18 mouse cellular contexts compared by ENCODE assay signal in genomic region chr10:95298504-95298903, GRCm38 (mm10). TPM values are rescaled to one million over a fixed set of nuclear protein-coding genes. Genes with fewer than 3 reads are reported as not detected.
DNase-seq lines count a peak whose midpoint lies in the region; TF ChIP-seq lines count a peak whose summit lies in the region.
"Had no signal": no experiment of that assay in that cellular context is flagged by ENCODE, and none has a peak within 500 bp of the region (broad histone marks: within the 10 kb centered on the region; RNA-seq: fewer than 3 reads in every experiment).

No protein-coding gene starts in this region.

- peaks cover 6% of the 10 kb centered on the region for H3K4me1 ChIP-seq in liver, adult 2 months (ENCODE audit: control insufficient read depth, insufficient read depth, low read length)
- H3K4me1 ChIP-seq in MEL (ENCODE audit: control insufficient read depth in 1 of 2, insufficient read depth in 2 of 2, low read length in 2 of 2) = peaks cover 18 to 25% of the 10 kb centered on the region in 2 experiments

- H3K9me3 ChIP-seq in MEL (replicated peaks; ENCODE audit: insufficient read depth, low read length) = no peaks in the 10 kb centered on the region
- H3K9me3 ChIP-seq: forebrain, embryonic 10.5 days; forebrain, embryonic 13.5 days; heart, embryonic 10.5 days; heart, embryonic 13.5 days; hindbrain, embryonic 12.5 days had no signal

- 88% methylated on average over 6 of the region's 6 CpGs for WGBS in liver, adult 2 months

- TF ChIP-seq POLR2A in liver, adult 2 months (IDR thresholded peaks at IDR 0.05; ENCODE audit: extremely low read depth, insufficient read depth, low read length) = no peak
- TF ChIP-seq POLR2A in MEL (IDR thresholded peaks at IDR 0.05; ENCODE audit: control insufficient read depth in 1 of 2, insufficient read depth in 1 of 2, low read depth in 1 of 2, low read length in 2 of 2, poor library complexity in 1 of 2) = no peak

- peak overlapping the region; percentile 90 for H3K27ac ChIP-seq in gastrocnemius, adult 2 months
- peak overlapping the region; percentile 61; the same call in 1 of the 2 replicates for H3K27ac ChIP-seq in liver, adult 2 months (replicated peaks; ENCODE audit: insufficient read depth, low read depth, low read length)
- no peak overlapping the region for H3K27ac ChIP-seq in MEL (ENCODE audit: control insufficient read depth, low read depth, low read length)
- H3K27ac ChIP-seq: forebrain, embryonic 10.5 days; hindbrain, embryonic 12.5 days; hindbrain, postnatal 0 days had no signal

- no peak overlapping the region for H3K4me3 ChIP-seq in gastrocnemius, adult 2 months
- no peak overlapping the region for H3K4me3 ChIP-seq in liver, adult 2 months (ENCODE audit: insufficient read depth, low read depth, low read length)
- H3K4me3 ChIP-seq in MEL (ENCODE audit: control insufficient read depth in 1 of 2, insufficient read depth in 1 of 2, low read depth in 2 of 2, low read length in 2 of 2) = no peak overlapping the region
- H3K4me3 ChIP-seq: forebrain, embryonic 10.5 days; forebrain, embryonic 13.5 days; heart, embryonic 13.5 days; hindbrain, embryonic 12.5 days had no signal

- H3K27me3 ChIP-seq in liver, adult 2 months (ENCODE audit: control insufficient read depth, insufficient read depth, low read length) = no peaks in the 10 kb centered on the region
- H3K27me3 ChIP-seq in MEL (ENCODE audit: control insufficient read depth in 1 of 2, insufficient read depth in 2 of 2, low read length in 2 of 2) = no peaks in the 10 kb centered on the region
- no peaks in the 10 kb centered on the region for H3K27me3 ChIP-seq in splenic B cell, adult 2 months (ENCODE audit: control insufficient read depth, insufficient read depth, low read length, poor library complexity, severe bottlenecking)
- H3K27me3 ChIP-seq: forebrain, embryonic 13.5 days; heart, embryonic 13.5 days; hindbrain, embryonic 12.5 days had no signal

- no peaks in the 10 kb centered on the region for H3K36me3 ChIP-seq in liver, adult 2 months (ENCODE audit: control insufficient read depth, insufficient read depth, low read length)
- H3K36me3 ChIP-seq in MEL (ENCODE audit: control insufficient read depth in 1 of 2, insufficient read depth in 2 of 2, low read length in 2 of 2) = peaks cover 0 to 9% of the 10 kb centered on the region in 2 experiments; a peak in 2 of 4 replicates
- no peaks in the 10 kb centered on the region for H3K36me3 ChIP-seq in splenic B cell, adult 2 months (ENCODE audit: control insufficient read depth, insufficient read depth, low read length, poor library complexity, severe bottlenecking)
- H3K36me3 ChIP-seq: heart, embryonic 13.5 days; hindbrain, embryonic 12.5 days had no signal

- no peak for TF ChIP-seq EP300 in MEL (IDR thresholded peaks at IDR 0.05; ENCODE audit: low read depth in 1 of 2, low read length in 2 of 2)

- no peak for DNase-seq in gastrocnemius, adult 2 months
- no peak for DNase-seq in gastrocnemius, postnatal 14 days
- no peak for DNase-seq in liver, adult 2 months (ENCODE audit: extremely low read depth, low read depth, low spot score)
- DNase-seq in liver = no peak
- DNase-seq in MEL (ENCODE audit: low read depth, low spot score) = no peak
- peak; percentile 19 for DNase-seq in splenic B cell, adult 2 months (ENCODE audit: low read depth, low spot score)
- DNase-seq in adrenal gland, adult 8-10 months = no peak
- no peak for DNase-seq in left cerebral cortex, adult 9 months (ENCODE audit: low spot score in 2 of 2)
- DNase-seq: adrenal gland, postnatal 14 days; cerebellum, adult 11 months; cerebellum, adult 2 months; cerebellum, postnatal 36 days had no signal

- H3K9ac ChIP-seq in liver, adult 2 months (ENCODE audit: low read depth, low read length) = no peak overlapping the region
- no peak overlapping the region for H3K9ac ChIP-seq in MEL (ENCODE audit: control insufficient read depth, low read depth, low read length, poor library complexity, severe bottlenecking)
- H3K9ac ChIP-seq: forebrain, embryonic 13.5 days; heart, embryonic 13.5 days; hindbrain, embryonic 12.5 days had no signal

- H3K79me2 ChIP-seq in liver, adult 2 months (ENCODE audit: control insufficient read depth, insufficient read depth, low read length) = peaks cover 5% of the 10 kb centered on the region; the same call in 1 of the 2 replicates
- no peaks in the 10 kb centered on the region for H3K79me2 ChIP-seq in MEL (ENCODE audit: control insufficient read depth, insufficient read depth, low read length, poor library complexity)

- TF ChIP-seq RAD21 in MEL (IDR thresholded peaks at IDR 0.05; ENCODE audit: low read depth, low read length) = no peak

- intact Hi-C loops in gastrocnemius, adult 2 months (cut with DNase I) = loop anchor here (2.0 kb wide), 1 partner anchor 14 kb away; no protein-coding TSS in a partner anchor
- intact Hi-C loops in gastrocnemius, postnatal 14 days (cut with DNase I; ENCODE audit: low total_unique reads) = no loop called here

- TF ChIP-seq CTCF in gastrocnemius, adult 2 months (IDR thresholded peaks at IDR 0.05) = no peak
- no peak for TF ChIP-seq CTCF in liver, adult 2 months (IDR thresholded peaks at IDR 0.05; ENCODE audit: low read depth, low read length)
- TF ChIP-seq CTCF in MEL (IDR thresholded peaks at IDR 0.05 in 2 of 3, conservative IDR thresholded peaks at IDR 0.05 in 1 of 3; ENCODE audit: control insufficient read depth in 1 of 3, insufficient read depth in 1 of 3, low read depth in 2 of 3, low read length in 3 of 3, poor library complexity in 1 of 3, severe bottlenecking in 1 of 3) = no peak

TF ChIP-seq in MEL, 35 proteins besides CTCF, POLR2A, EP300 and RAD21:
- no peak for TF ChIP-seq POLR2AphosphoS2 (IDR thresholded peaks at IDR 0.05; ENCODE audit: low read length)
- peak; percentile 74; the same call in 1 of the 2 replicates for TF ChIP-seq ZNF384 (IDR thresholded peaks at IDR 0.05; ENCODE audit: low read depth, low read length)
- no peak for TF ChIP-seq HCFC1 (IDR thresholded peaks at IDR 0.05; ENCODE audit: low read depth, low read length)
- no peak for TF ChIP-seq GABPA (IDR thresholded peaks at IDR 0.05; ENCODE audit: low read depth, low read length)
TF ChIP-seq in MEL: peak in this region for 1.

RNA-seq across cellular contexts. Expression of gene Cradd, which starts 25.4 kb away (rescaled TPM):
- total RNA-seq in gastrocnemius, adult 2 months (2021) = 1 to 10 TPM; 8.6 to 9.8 TPM
- 10 to 100 TPM; 10.5 to 12.0 TPM for total RNA-seq in gastrocnemius, postnatal 14 days (2021)
- total RNA-seq in liver, adult 2 months (2014; rRNA removed) = 8.9 and 10.6 TPM in 2 replicates
- polyA plus RNA-seq in liver, adult 2 months (2012; rRNA removed) = 24.7 and 34.7 TPM in 2 replicates
- total RNA-seq in MEL (2012; rRNA removed) = 1.9 and 2.5 TPM in 2 replicates
- 1 to 10 TPM in 1 of 2 experiments, not detected in 1; 9.0 TPM for polyA plus RNA-seq in MEL (2012; ENCODE audit: insufficient read depth in 1 of 2, insufficient read length in 2 of 2, low read depth in 1 of 2, low replicate concordance in 2 of 2, missing spikeins in 1 of 2)
- 10 to 100 TPM in 3 of 4 experiments, 1 to 10 TPM in 1; 9.5 to 16.5 (median 13.2) TPM for total RNA-seq in adrenal gland, adult 8-10 months (2022)
